Mouse (Mus musculus): ENCODE data around the gene BC034090.

- TF ChIP-seq CTCF (IDR thresholded peaks at IDR 0.05; ENCODE audit: insufficient read depth, low read depth, low read length) (no peak; the same call in 1 of the 2 replicates), POLR2A (IDR thresholded peaks at IDR 0.05; ENCODE audit: insufficient read depth, low read depth, low read length) (no peak)
These were observed 29.0 kb downstream of the BC034090 start for GRCm38 (mm10) chr1:155215066-155215764.

Data from olfactory bulb, adult 2 months (tissue).